Mouse (Mus musculus): ENCODE data around the gene Dmrt1.

The Dmrt1 gene

DNA sequence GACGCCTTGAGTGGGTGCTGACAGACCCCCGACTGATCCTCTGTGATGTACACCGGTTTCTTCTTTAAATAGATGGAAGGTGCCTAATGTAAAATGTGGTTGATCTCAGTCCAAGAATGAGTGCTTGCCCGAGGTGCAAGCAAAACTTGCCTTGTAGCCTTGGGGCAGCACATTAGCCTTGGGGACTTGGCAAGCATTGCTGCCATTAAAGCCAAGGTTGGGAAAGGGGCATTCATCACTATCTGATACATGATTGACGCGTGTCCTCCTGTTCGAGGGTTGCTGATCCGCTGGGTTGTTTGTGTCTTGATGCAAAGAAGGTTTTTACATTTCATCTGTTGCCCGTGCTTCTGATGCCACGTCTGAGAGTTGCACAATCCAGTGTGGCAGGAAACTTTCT is 69.0 kb downstream of the Dmrt1 start:
- DNase-seq: no peak

DNA sequence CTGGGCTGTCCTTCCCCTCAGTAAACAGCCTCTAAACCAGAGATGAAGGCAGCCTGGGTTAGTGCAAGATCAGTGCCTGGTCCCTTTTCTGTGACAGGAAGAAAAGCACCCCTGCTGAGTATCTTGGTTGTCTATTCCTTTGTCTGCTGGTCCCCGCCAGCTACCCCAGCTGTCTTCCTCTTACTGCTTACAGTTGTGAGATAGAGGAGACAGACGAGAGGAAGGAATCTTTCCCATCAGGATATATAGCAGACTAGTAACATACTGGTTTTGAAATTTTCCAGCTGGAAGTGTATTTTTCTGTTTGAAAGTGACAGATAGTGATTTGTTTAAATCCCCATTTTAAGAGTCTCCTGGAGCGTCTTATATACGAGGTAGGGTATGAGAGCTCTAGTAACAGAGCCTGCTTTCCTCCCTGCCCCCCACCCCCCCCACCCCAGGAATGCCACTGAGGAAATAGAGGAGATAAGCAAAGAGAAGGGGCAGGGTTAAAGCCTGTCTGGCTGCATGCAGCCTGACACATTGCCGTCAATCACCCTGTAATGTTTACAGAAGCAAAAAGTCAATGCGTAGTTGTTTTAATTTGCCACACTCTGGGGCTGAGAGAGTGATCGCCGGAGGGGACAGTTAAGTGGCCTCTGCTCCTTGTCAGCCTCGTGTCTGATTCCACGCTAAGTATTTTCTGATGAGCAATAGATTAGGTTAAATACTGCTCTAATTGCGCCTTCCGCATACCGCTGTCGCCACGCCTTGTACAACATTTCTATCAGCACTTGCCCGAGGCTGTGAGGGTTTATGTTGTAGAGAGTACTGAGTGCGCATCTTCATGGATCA is 69.8 kb downstream of the Dmrt1 start:
- DNase-seq: no peak

DNA sequence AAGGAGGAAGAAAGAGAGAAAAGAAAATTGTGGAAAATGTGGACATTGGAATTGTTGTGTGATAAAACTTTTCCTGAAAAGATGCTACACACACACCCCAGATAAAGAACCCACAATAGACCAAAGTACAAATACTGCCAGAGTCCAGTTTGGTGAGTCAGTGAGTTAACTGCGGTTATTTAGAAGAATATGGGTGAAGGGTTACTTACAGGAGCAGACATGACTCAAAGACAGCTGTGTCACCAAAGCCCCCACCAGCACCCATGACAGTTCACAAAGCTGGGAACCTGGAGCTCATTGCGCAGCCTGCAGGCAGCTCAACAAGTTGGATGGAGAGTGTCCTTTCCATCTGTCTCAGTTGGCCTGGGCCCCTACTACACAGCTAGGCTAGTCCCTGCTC is 72.9 kb downstream of the Dmrt1 start:
- DNase-seq: no peak

GRCm38 (mm10) chr19:25579440-25579839 is 74.0 kb downstream of the Dmrt1 start:
- DNase-seq: no peak

- no peak for DNase-seq
Observed at GRCm38 (mm10) chr19:25597717-25598232, 92.4 kb downstream of the Dmrt1 start.

GRCm38 (mm10) chr19:25598626-25599025 is 93.2 kb downstream of the Dmrt1 start:
- no peak for DNase-seq

GRCm38 (mm10) chr19:25601966-25602365 is 96.5 kb downstream of the Dmrt1 start:
- DNase-seq: no peak

- no peak for DNase-seq
Observed at GRCm38 (mm10) chr19:25607461-25608205, 102.2 kb downstream of the Dmrt1 start.

- DNase-seq: no peak
Observed at GRCm38 (mm10) chr19:25608206-25608580, 102.8 kb downstream of the Dmrt1 start.

DNA sequence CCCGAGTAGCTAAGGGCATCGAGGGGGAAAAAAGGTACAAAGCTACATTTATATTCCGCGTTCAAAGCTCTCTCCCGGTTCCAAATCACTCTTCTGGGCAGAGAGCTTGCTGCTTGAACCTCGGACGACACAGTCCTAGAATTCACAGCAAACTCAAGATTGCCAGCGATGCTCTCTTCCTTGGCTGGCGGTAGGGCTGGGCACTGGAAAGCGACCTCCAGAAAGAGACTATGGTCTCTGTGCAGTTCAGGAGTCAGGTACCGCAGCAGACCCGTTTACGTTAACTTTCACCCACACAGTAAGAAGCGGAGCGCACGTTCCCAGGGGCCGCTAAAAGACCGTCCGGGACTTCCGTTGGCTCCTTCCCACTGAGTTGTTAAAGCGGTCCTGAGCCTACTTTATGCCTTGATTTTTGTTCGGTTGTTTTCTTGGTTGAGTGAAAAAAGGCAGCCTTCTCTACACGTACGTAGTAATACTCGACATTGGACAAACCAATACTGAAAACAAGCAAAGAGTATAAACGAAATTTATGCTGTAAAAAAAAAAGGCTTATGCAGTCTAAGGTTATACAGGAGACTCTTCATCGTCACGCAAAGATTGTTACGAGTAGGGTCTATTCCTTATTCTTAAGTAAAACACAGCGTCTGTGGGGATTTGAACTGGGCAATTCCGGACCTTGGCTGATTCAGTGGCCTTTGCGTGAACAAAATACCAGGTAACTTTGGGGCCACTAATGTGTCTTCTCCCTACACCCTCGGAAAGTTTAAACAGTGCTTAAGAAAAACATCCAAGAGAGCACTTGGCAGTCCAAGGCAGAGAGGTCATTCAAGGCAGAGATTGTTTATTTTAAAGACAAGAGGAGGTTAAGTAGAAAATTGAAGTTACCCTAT is 103.8 kb downstream of the Dmrt1 start:
- peak; percentile 17 for DNase-seq

GRCm38 (mm10) chr19:25610015-25610410 is 104.6 kb downstream of the Dmrt1 start, which contains the start of gene Dmrt3:
Gene Dmrt3, plus strand, starts transcription at chr19:25610301.
- DNase-seq: no peak

DNA sequence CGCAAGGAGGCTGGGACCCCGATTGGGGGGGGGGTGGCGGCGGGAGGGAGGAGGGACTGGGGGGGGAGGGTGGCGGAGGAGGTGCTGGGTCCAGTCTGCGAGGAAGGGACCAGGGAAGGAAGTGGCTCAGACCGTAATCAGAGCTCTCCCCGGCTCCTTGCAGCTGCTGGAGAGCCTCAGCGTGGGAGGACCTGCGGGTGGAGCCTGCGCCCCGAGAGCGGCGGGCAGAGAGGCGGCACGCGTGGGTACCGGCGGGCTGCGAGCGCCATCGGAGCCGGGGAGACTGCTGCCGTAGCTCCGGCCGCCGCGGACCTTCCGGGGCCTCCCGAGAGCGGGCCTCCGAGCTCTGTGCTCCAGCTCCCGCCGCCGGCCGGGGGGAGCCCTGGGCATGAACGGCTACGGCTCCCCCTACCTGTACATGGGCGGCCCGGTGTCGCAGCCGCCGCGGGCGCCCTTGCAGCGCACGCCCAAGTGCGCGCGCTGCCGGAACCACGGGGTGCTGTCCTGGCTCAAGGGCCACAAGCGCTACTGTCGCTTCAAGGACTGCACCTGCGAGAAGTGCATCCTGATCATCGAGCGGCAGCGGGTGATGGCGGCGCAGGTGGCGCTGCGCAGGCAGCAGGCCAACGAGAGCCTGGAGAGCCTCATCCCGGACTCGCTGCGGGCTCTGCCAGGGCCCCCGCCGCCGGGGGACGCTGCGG is 105.1 kb downstream of the Dmrt1 start:
- peak; percentile 26 for DNase-seq

DNA sequence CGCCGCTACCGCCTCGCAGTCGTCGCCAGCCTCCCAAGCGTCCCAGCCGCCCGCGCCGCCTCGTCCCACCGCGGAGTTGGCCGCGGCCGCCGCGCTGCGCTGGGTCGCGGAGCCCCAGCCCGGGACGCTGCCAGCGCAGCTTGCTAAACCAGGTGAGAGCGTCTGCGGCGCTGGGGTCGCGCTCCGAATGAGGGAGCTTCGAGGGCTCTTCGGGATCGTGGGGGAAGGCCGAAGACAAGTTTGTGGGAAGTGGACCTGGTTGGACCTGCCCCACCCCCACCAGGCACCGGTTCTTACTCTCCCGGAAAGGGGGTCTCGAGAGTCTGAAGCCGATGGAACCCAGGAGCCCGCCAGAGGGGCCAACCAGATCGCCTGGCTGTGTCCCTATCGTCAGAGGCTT is 105.7 kb downstream of the Dmrt1 start:
- no peak for DNase-seq

DNA sequence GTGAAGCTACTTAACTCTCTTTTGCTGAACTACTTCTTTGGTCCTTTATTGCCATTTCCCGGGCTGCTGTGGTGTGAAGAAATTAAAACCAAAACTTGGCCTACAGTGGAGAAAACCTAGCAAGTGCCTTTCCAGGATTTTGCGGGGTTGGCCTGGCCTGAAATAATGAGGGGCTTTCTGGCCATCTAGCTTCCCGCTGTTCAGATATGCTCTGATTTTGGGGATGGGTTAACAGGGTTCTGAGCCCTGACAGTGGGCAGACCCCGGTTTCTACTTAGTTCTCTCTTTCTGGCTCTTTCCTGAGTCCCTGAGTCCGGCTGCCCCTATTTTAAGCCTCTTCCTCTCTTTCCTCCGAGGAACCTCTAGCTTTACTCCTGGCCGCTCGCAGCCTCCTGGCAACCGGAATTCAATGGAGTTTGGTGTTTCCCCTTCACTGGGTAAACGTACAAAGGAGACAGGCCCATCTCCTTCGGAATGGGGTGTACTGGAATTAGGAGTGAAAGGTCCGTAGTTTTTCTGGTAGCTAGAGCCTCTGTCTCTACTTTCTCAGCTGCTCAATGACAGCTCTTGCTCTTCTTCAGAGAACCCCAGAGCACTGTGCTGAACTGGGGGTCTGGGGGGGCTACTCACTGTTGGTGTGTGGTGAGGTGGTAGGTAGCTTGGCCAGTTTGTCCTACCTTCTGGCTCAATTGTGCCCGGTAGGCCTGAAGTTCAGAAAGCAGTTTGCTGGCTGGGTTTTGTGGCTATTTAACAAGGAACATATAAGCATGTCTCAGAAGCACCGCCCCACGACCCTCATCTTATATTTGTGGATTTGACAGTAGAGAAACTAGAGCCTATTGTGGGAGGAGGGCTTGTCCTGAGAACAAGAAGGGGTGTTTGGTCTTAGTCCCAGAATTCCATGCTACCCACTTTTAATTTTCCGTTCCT is 106.7 kb downstream of the Dmrt1 start:
- DNase-seq: no peak

DNA sequence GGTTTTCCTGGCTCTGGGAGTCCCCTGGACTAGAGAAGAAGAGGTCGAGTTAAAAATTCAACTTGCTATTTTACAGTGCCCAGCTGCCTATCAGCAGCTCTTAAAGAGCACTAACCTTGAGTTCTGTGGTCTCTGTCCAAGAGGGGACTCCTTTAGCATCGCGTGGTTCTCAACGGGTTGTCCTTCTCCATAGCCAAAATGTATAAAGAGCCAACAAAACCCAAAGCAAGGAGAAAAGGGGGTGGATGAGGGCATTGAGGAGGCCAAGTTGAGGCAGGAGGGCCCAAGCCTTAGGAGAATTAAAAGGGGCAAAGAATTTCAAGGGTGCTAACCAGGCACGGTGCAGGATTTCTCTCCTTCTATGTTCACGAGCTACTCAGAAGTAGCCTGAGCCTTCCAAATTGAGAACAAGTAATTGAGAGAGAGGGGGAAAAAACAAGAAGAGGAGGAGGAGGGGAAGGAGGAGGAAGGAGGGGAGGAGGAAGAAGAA is 107.4 kb downstream of the Dmrt1 start:
- DNase-seq: no peak

- DNase-seq: no peak
Observed at GRCm38 (mm10) chr19:25613476-25614300, 108.3 kb downstream of the Dmrt1 start.

DNA sequence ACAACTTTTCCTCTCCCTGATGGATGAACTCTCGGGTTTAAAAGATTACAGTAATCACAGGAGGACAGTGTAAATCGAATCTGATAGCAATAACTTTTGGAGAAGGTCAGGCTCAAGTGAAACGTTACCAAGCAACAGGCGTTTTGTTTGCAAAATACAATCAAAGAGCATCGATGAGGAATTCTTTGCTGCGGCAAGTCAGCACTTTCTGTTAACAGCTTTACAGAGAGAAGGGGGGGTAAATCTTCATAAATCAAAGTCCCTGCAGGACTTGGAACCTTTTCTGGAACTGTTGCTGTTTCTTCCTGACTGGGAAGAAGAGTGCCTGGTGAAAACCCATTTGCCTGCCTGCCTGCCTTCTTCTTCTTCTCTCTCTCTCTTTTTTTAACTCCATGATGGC is 110.5 kb downstream of the Dmrt1 start:
- no peak for DNase-seq

DNA sequence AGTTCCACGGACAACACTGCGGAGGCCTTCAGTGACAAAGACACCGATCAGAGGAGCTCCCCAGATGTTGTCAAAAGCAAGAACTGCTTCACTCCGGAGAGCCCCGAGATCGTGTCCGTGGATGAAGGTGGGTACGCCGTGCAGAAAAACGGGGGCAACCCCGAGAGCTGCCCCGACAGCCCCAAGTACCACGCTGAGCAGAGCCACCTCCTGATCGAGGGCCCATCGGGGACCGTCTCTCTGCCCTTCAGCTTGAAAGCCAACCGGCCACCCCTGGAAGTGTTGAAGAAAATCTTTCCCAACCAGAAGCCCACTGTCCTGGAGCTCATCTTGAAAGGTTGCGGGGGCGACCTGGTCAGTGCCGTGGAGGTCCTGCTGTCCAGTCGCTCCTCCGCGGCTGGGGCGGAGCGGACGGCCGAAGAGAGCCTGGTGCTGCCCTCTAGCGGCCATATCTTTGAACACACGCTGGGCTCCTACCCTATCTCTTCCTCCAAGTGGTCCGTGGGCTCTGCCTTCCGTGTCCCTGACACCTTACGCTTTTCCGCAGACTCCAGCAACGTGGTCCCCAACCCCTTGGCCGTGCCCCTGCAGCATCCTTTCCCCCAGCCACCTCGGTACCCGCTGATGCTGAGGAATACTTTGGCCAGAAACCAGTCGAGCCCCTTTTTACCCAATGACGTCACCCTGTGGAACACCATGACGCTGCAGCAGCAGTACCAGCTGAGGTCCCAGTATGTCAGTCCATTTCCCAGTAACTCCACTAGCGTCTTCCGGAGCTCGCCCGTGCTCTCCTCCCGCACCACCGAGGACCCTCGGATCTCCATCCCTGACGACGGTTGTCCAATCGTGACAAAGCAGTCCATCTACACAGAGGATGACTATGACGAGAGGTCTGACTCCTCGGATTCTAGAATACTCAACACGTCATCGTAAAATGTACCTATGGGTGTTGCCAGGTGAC is 117.2 kb downstream of the Dmrt1 start:
- peak; percentile 76 for DNase-seq

GRCm38 (mm10) chr19:25628490-25628889 is 123.1 kb downstream of the Dmrt1 start:
- peak; percentile 72 for DNase-seq
